Mouse (Mus musculus) lung, embryonic 16.5 days (tissue): Measurements from ENCODE around the gene Cnbp. TPM values are rescaled to one million over a fixed set of nuclear protein-coding genes. Genes with fewer than 3 reads are reported as not detected.

Source experiments
- ATAC-seq: fragments of 200-750 bp; cut with Nextera tagmentation; 2 replicates; pipeline ENCODE4 v1.8.0; 2017; ENCODE audit warnings: low read depth, mild to moderate bottlenecking, moderate library complexity
- H3K27ac ChIP-seq: fragments of 300-500 bp; sonication (generic); 2 replicates; pipeline ENCODE4 v1.5.1; 2014; ENCODE audit warnings: mild to moderate bottlenecking, control low read depth, low read length
- H3K27me3 ChIP-seq: fragments of 300-500 bp; sonication (generic); 2 replicates; pipeline ENCODE4 v1.6.1; 2014; ENCODE audit warnings: low read depth, low read length, mixed read lengths; ENCODE audit not compliant: control insufficient read depth, insufficient read depth
- H3K36me3 ChIP-seq: fragments of 300-500 bp; sonication (generic); 2 replicates; pipeline ENCODE4 v1.6.1; 2014; ENCODE audit warnings: low read length; ENCODE audit not compliant: control insufficient read depth, insufficient read depth
- H3K4me1 ChIP-seq: fragments of 300-500 bp; sonication (generic); replicated peaks from 2 replicates; pipeline ENCODE4 v1.6.1; 2014; ENCODE audit warnings: low read length, mixed read lengths; ENCODE audit not compliant: control insufficient read depth, insufficient read depth
- H3K4me2 ChIP-seq: fragments of 300-500 bp; sonication (generic); 2 replicates; pipeline ENCODE4 v1.6.1; 2014; ENCODE audit warnings: low read depth, low read length, control low read depth
- H3K4me3 ChIP-seq: fragments of 300-500 bp; sonication (generic); 2 replicates; pipeline ENCODE4 v1.5.1; 2014; ENCODE audit warnings: mild to moderate bottlenecking, low read length, control low read depth
- H3K9ac ChIP-seq: fragments of 300-500 bp; sonication (generic); 2 replicates; pipeline ENCODE4 v1.6.1; 2014; ENCODE audit warnings: low read length, control low read depth
- H3K9me3 ChIP-seq: fragments of 300-500 bp; sonication (generic); 2 replicates; pipeline ENCODE4 v1.6.1; 2016; ENCODE audit warnings: low read length; ENCODE audit not compliant: control insufficient read depth
- WGBS: fragments of 180-500 bp; shearing (Covaris S2); extraction: QIAGEN DNeasy Blood & Tissue Kit; methylation state at CpG from one replicate; pipeline ENCODE4 v1.1.7; 2014; 5-methylcytosine and 5-hydroxymethylcytosine counted together
- polyA plus RNA-seq: library from polyadenylated mRNA; unstranded; fragments of >200 nt; fragmentation: Nextera tagmentation; extraction: Ambion mirVana; gene quantifications from 2 replicates; pipeline ENCODE4 v1.2.1, GENCODE M21; 2015

Gene Cnbp
- polyA plus RNA-seq, 1 experiment from 2014 or later: 994 TPM

DNA sequence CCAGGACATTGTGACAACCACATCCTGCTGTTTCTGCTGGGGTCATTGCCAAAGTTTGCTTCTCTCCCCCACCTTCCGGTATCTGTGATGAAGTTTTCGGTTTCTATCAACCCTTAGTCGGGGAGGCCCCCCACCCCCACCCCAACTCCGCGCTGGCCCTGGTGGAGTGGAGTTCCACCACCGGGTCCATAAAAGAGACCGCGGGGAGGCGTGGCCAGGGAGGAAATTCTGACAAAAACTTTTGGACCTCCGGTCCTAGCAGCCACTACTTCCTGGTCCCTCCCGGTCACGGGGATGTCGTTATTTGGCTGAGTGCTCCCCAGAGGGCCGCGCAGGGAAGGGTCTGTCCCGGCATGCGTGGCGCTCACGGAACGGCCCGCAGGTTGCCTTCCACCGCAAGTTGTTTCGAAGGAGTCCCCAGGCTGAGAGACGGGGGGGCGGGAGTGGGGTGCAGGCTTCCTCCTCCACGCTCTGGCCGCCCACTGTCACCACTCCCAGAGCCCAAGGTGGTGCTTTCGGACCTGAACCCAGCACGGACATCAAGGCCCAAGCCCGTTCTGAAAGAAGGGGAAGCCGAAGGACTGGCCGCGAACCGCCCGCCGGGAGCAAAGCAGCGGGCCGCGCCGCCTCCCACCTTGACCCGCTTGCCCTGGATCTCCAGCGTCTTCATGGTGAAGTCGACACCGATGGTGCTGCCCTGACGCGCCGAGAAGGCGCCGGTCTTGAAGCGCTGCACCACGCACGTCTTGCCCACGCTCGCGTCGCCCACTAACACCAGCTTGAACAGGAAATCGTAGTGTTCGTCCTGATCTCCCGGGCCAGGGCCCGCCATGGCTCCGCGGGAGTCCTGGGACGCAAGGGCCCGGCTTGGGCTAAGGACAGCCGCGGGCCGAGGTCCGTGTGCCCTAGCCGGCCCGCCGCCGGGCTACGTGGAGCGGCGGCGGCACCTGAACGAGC, 39.9 kb downstream of the Cnbp start:
- H3K4me2 ChIP-seq: peak overlapping the region; percentile 70
- H3K9ac ChIP-seq: peak overlapping the region; percentile 90
- peak; percentile 24 for ATAC-seq
- peaks cover 20% of the 10 kb centered on the region for H3K4me1 ChIP-seq
- WGBS: under 1% methylated on average over 70 of the region's 77 CpGs
- H3K36me3 ChIP-seq: peaks cover 10% of the 10 kb centered on the region; the same call in 1 of the 2 replicates
- H3K4me3 ChIP-seq: peak overlapping the region; percentile 88
- no peaks in the 10 kb centered on the region for H3K27me3 ChIP-seq
- peak overlapping the region; percentile 89 for H3K27ac ChIP-seq
- H3K9me3 ChIP-seq: no peaks in the 10 kb centered on the region

DNA sequence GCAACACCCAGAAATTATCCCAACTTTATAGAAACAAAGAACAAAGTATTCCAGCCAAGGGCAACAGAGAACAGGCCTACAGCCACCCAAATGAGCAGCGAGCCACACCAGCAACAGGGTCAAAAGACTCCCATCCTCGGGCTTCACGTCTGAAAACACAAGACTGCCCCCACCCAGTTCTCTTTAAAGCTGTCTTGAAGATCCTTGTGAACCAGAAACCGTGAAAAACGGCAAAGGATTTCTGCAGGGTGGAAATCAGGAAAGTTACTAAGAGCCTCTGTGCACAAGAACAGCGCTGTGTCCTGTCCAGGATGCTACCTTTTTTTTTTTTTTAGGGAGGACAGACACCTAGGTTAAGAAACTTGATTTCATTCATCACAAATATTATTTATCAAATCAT, 40.6 kb downstream of the Cnbp start:
- 29% methylated on average over 6 of the region's 6 CpGs for WGBS
- Histone ChIP-seq H3K4me1 (peaks cover 20% of the 10 kb centered on the region), H3K27ac (peak overlapping the region; percentile 89), H3K9ac (peak overlapping the region; percentile 90), H3K27me3 (no peaks in the 10 kb centered on the region), H3K4me2 (peak overlapping the region; percentile 70), H3K4me3 (peak overlapping the region; percentile 88), H3K36me3 (peaks cover 5% of the 10 kb centered on the region; the same call in 1 of the 2 replicates), H3K9me3 (no peaks in the 10 kb centered on the region)
- no peak for ATAC-seq

DNA sequence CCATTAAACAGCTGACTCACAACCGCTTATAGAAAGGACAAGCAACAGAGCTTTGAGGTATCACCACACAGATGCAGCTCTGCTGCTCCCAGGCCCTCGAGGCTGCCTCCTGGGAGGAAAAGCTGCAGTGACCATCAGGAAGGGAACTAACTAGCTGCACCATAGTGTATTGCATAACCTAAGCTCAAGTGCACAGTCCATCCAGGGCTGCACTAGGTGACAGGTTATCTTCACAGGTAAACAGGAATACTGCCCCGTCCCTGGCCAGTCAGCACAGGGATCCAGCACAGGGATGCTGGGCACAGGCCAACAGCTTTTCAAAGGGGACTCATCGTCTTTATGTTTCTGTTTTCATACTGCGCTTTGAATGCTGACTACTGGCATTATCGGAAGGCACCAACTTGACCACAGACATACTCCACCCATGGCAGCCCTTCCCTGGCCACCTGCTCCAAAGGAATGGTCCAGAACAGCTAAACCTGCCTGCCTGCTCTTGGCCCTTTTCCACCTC, 41.2 kb downstream of the Cnbp start:
- peaks cover 5% of the 10 kb centered on the region; the same call in 1 of the 2 replicates for H3K36me3 ChIP-seq

DNA sequence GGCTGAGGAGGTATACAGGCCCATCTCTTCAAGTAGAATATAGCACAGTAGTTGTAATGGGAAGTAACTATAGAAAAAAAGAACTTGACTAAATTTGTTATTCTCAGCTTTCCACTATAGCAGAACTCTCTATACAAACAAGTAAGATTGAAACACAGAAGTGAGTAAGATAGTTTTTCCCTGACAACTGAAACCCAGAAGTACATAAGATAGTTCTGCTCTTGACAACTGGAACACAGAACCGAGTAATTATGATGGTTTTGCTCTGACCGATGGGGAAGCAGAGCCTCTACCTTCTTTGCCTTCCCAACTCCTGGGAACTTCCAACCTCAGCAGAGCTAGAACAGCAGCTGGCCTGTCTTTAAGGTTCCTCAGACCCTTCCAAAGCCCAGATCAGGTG, 41.8 kb downstream of the Cnbp start:
- no peaks in the 10 kb centered on the region for H3K27me3 ChIP-seq
- no peak overlapping the region for H3K4me3 ChIP-seq
- ATAC-seq: no peak
- H3K27ac ChIP-seq: no peak overlapping the region
- H3K36me3 ChIP-seq: peaks cover 7% of the 10 kb centered on the region; the same call in 1 of the 2 replicates
- H3K4me2 ChIP-seq: no peak overlapping the region
- no peak overlapping the region for H3K9ac ChIP-seq
- H3K4me1 ChIP-seq: peaks cover 20% of the 10 kb centered on the region
- no peaks in the 10 kb centered on the region for H3K9me3 ChIP-seq
- 95% methylated on average over 2 of the region's 2 CpGs for WGBS

More for the DNA sequence above, 41.2 kb downstream of the Cnbp start:
- H3K27ac ChIP-seq: no peak overlapping the region
- no peaks in the 10 kb centered on the region for H3K9me3 ChIP-seq
- no peak for ATAC-seq
- H3K4me3 ChIP-seq: peak overlapping the region; percentile 88; the same call in 1 of the 2 replicates
- peak overlapping the region; percentile 70 for H3K4me2 ChIP-seq
- 83% methylated on average over 6 of the region's 6 CpGs for WGBS
- no peak overlapping the region for H3K9ac ChIP-seq
- H3K4me1 ChIP-seq: peaks cover 20% of the 10 kb centered on the region
- H3K27me3 ChIP-seq: no peaks in the 10 kb centered on the region

DNA sequence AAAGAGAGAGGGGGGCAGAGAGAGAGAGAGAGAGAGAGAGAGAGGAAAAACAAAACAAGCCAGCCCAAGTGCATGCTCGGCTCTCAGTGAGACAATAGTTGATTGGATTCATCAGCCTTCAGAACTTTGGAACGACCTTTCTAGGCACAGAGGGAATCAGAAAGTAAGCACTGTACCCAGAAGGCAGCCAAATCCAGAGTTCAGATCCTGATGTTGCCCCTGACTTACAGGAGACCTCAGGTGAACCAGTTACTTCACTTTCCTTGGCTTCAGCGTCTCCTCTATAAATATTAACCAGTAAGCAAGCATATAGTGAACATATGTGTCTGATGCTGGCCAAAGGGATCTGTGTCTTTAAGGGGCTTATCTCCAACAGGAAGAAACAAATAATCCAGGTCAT, 42.4 kb downstream of the Cnbp start:
- Histone ChIP-seq H3K9ac (no peak overlapping the region), H3K4me1 (peaks cover 20% of the 10 kb centered on the region), H3K4me2 (no peak overlapping the region), H3K36me3 (peaks cover 3% of the 10 kb centered on the region; the same call in 1 of the 2 replicates), H3K4me3 (no peak overlapping the region), H3K9me3 (no peaks in the 10 kb centered on the region), H3K27ac (no peak overlapping the region), H3K27me3 (no peaks in the 10 kb centered on the region)
- ATAC-seq: no peak
- WGBS: 58% methylated on average over 3 of the region's 3 CpGs

DNA sequence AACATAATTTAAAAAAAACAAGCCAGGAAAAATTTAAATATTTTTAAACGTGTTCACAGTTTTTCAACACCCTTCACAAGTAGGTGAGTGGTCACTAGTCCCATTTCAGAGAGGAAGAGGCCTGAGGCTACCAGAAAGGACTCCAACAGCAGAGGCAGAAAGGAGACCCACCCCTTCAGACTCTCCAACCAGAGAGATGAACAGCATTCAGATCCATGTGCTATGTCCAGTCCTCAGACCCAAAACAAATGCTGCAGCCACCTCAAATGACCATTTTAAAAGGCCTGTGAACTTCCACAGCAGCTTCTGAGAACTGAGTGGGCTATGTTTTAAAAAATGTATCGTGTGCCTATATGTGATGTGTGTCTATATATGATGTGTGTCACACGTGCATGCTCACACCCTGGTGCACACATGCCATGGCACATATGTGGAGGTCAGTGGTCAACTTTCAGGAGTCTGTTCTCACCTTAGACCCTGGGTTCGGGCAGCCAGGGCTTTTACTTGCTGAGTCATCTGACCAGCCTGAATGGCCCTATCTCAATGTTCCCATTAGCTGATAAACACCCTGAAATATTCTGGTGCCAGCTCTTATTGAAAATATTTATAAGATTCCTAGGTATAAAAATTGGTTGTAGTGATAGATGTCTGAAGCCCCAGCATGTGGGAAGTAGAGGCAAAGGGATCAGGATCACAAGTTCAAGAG, 43.0 kb downstream of the Cnbp start:
- ATAC-seq: no peak
- Histone ChIP-seq H3K27me3 (no peaks in the 10 kb centered on the region), H3K4me3 (no peak overlapping the region), H3K36me3 (0 out of 2 replicates have a peak, but pooled peaks cover 2% of the 10 kb centered on the region), H3K9me3 (no peaks in the 10 kb centered on the region), H3K4me2 (no peak overlapping the region), H3K4me1 (peaks cover 20% of the 10 kb centered on the region), H3K27ac (no peak overlapping the region), H3K9ac (no peak overlapping the region)
- 80% methylated on average over 4 of the region's 4 CpGs for WGBS

DNA sequence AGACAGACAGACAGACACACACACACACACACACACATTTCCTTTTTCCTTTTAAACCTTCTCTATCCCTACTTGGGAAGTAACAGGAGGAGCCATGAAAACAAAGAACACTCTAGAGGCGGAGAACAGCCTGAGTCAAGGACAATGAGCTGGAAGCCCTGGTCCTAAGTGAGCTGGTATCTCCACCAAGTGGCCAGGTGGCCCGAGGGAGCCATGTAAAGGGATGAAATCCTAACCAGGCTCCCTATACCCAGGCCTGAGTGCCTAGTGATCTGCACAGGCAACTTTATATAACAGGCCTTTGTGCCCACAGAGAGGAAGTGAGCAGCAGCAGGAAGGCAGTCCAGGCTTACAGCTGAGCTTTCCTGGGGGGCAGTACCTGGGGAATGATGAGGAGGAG, 44.0 kb downstream of the Cnbp start:
- Histone ChIP-seq H3K4me2 (no peak overlapping the region), H3K9me3 (no peaks in the 10 kb centered on the region), H3K36me3 (0 out of 2 replicates have a peak, but pooled peaks cover 2% of the 10 kb centered on the region), H3K4me3 (no peak overlapping the region), H3K27ac (no peak overlapping the region), H3K9ac (no peak overlapping the region), H3K27me3 (no peaks in the 10 kb centered on the region), H3K4me1 (peaks cover 16% of the 10 kb centered on the region)
- no peak for ATAC-seq
- 33% methylated on average over 2 of the region's 2 CpGs for WGBS

DNA sequence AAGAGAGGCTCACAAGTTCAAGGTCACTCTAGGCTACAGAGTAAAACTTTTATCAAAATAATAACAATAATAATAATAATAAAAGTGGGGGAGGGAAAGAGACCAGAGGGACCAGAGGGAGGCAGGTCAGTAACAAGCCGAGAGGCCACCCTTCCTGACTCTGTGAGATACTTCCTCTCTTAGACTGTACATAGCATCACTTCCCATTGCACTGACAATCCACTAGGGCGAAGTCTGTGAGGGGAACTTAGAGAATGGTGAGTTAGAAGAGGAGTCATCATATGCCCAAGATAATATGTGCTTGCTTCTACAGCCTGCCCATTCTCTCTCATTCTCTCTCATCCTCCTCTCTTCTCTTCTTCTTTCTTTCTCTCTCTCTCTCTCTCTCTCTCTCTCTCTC, 44.9 kb downstream of the Cnbp start:
- Histone ChIP-seq H3K4me1 (peaks cover 16% of the 10 kb centered on the region), H3K9ac (no peak overlapping the region), H3K9me3 (no peaks in the 10 kb centered on the region), H3K27ac (no peak overlapping the region), H3K4me2 (no peak overlapping the region), H3K4me3 (no peak overlapping the region), H3K27me3 (no peaks in the 10 kb centered on the region), H3K36me3 (0 out of 2 replicates have a peak, but pooled peaks cover 2% of the 10 kb centered on the region)
- no peak for ATAC-seq
- 60% methylated on average over 2 of the region's 2 CpGs for WGBS

DNA sequence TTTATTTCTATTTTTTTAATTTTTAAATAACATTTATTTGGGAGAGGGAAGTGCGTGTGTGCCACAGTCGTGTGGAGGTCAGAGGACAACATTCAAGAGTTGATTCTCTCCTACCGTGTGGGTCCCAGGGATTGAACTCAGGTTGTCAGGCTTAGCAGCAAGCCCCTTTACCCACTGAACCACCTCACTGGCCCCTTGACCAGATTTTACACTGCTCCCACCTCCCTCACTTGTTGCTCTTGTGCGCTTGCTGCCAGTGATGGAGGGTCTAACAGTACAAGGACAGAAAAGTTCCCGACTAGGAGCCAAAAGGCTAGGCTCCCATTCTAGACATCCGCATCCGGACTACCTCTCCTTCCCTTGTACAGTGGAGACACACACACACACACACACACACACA, 45.5 kb downstream of the Cnbp start:
- no peak for ATAC-seq
- no peaks in the 10 kb centered on the region for H3K27me3 ChIP-seq
- no peak overlapping the region for H3K9ac ChIP-seq
- H3K36me3 ChIP-seq: 0 out of 2 replicates have a peak, but pooled peaks cover 2% of the 10 kb centered on the region
- WGBS: 88% methylated on average over 7 of the region's 7 CpGs
- no peak overlapping the region for H3K4me3 ChIP-seq
- no peak overlapping the region for H3K4me2 ChIP-seq
- peaks cover 15% of the 10 kb centered on the region for H3K4me1 ChIP-seq
- no peak overlapping the region for H3K27ac ChIP-seq
- no peaks in the 10 kb centered on the region for H3K9me3 ChIP-seq
